Mouse (Mus musculus) thymus, adult 2 months (tissue): ENCODE results near the gene Slc5a9. TPM values are rescaled to one million over a fixed set of nuclear protein-coding genes. Genes with fewer than 3 reads are reported as not detected.

Source experiments
- DNase-seq: peaks from one replicate; pipeline ENCODE4 v3.0.0; 2021
- H3K27ac ChIP-seq: fragments of 200-500 bp; 2 replicates; pipeline ENCODE4 v1.5.1; 2012; ENCODE audit warnings: low read length, control low read depth; ENCODE audit not compliant: control insufficient read depth, insufficient read depth
- H3K27me3 ChIP-seq: fragments of 200-500 bp; 2 replicates; pipeline ENCODE4 v1.6.1; 2012; ENCODE audit warnings: mild to moderate bottlenecking, low read length, moderate library complexity, mixed read lengths; ENCODE audit not compliant: control insufficient read depth, insufficient read depth
- H3K36me3 ChIP-seq: fragments of 200-500 bp; 2 replicates; pipeline ENCODE4 v1.6.1; 2012; ENCODE audit warnings: mild to moderate bottlenecking, low read length, moderate library complexity; ENCODE audit not compliant: control insufficient read depth, insufficient read depth
- H3K4me1 ChIP-seq: fragments of 200-500 bp; replicated peaks from 2 replicates; pipeline ENCODE4 v1.6.1; 2012; ENCODE audit warnings: low read length; ENCODE audit not compliant: control insufficient read depth, insufficient read depth
- H3K4me3 ChIP-seq: fragments of 200-500 bp; 2 replicates; pipeline ENCODE4 v1.5.1; 2012; ENCODE audit warnings: mild to moderate bottlenecking, low read length, control low read depth, moderate library complexity; ENCODE audit not compliant: control insufficient read depth, insufficient read depth
- CTCF ChIP-seq: fragments of 200-500 bp; IDR thresholded peaks from 2 replicates; pipeline ENCODE4 v1.5.1; 2012; ENCODE audit warnings: mild to moderate bottlenecking, control low read depth, low read length, moderate library complexity, borderline replicate concordance; ENCODE audit not compliant: control insufficient read depth, poor library complexity, insufficient read depth; ENCODE audit errors: extremely low read depth
- POLR2A ChIP-seq: fragments of 200-500 bp; IDR thresholded peaks from 2 replicates; pipeline ENCODE4 v1.6.1; 2012; ENCODE audit warnings: mild to moderate bottlenecking, low read length, control low read depth, moderate library complexity; ENCODE audit not compliant: control insufficient read depth, poor library complexity, insufficient read depth; ENCODE audit errors: extremely low read depth
- WGBS: fragments of 180-500 bp; shearing (Covaris S2); methylation state at CpG from one replicate; pipeline ENCODE4 v1.1.7; 2018; 5-methylcytosine and 5-hydroxymethylcytosine counted together
- polyA plus RNA-seq: library from polyadenylated mRNA; depleted of rRNA; stranded (reverse); fragments of >200 nt; gene quantifications from 2 replicates; pipeline ENCODE4 v1.2.3, GENCODE M21; 2012

Slc5a9 gene
- polyA plus RNA-seq, 1 experiment, result 104 TPM

- H3K4me3 ChIP-seq, result no peak overlapping the region
- H3K27ac ChIP-seq, result no peak overlapping the region
Observed at GRCm38 (mm10) chr4:111892138-111892537, 10.6 kb downstream of the Slc5a9 start.

DNA sequence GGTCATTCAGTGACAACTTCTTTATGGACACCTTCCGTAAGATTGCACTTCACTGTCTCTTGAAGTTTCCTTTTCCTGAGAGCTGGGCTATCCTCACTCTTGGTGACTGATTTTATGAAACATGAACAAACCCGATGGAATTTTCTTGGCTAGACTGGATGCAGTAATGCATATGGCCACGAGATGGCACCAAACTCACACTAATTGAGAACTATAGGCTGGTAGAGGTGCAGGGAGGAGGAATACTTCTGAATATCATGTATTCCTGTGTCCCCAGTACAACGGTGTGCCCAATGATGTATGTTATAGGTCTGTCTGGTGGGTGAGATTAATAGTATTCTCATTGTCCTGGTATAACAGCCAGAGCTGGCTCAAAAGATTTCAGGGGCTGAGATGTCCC, 16.1 kb downstream of the Slc5a9 start:
- 12% methylated on average over 4 of the region's 4 CpGs for WGBS

More at GRCm38 (mm10) chr4:111892138-111892537, 10.6 kb downstream of the Slc5a9 start:
- DNase-seq, result no peak
- TF ChIP-seq POLR2A (no peak), CTCF (no peak)
- H3K4me1 ChIP-seq, result no peaks in the 10 kb centered on the region
- H3K27me3 ChIP-seq, result no peaks in the 10 kb centered on the region
- no peaks in the 10 kb centered on the region for H3K36me3 ChIP-seq

GRCm38 (mm10) chr4:111886018-111886417, 16.7 kb downstream of the Slc5a9 start:
- no peaks in the 10 kb centered on the region for H3K27me3 ChIP-seq
- TF ChIP-seq POLR2A, result no peak
- no peak for TF ChIP-seq CTCF
- H3K27ac ChIP-seq, result no peak overlapping the region
- 1% methylated on average over 7 of the region's 7 CpGs for WGBS
- H3K4me3 ChIP-seq, result no peak overlapping the region
- DNase-seq, result peak; percentile 69
- H3K4me1 ChIP-seq, result peaks cover 1% of the 10 kb centered on the region
- no peaks in the 10 kb centered on the region for H3K36me3 ChIP-seq

More for the DNA sequence above, 16.1 kb downstream of the Slc5a9 start:
- Histone ChIP-seq H3K27ac (no peak overlapping the region), H3K27me3 (no peaks in the 10 kb centered on the region), H3K4me3 (no peak overlapping the region), H3K36me3 (no peaks in the 10 kb centered on the region), H3K4me1 (no peaks in the 10 kb centered on the region)
- TF ChIP-seq POLR2A (no peak), CTCF (no peak)
- peak; percentile 73 for DNase-seq

DNA sequence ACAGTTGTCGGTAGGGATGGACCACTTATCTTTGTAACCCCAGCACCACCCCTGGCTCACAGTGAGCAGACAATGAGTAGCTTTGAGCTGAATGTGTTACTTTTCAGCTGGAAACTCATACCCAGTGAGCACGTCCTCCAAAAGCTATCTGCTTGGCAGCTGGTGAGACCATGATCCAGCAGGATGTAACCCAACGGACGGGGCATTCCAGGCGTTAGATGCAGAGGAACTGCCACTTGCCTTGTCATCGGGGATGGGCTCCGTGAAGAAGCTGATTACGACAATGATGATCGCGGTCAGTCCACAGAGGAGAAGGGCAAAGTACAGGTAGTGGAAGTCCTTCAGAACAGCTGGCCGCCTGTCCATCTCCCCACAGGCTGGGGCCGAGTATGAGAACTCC, 19.2 kb downstream of the Slc5a9 start:
- 93% methylated on average over 12 of the region's 12 CpGs for WGBS

DNA sequence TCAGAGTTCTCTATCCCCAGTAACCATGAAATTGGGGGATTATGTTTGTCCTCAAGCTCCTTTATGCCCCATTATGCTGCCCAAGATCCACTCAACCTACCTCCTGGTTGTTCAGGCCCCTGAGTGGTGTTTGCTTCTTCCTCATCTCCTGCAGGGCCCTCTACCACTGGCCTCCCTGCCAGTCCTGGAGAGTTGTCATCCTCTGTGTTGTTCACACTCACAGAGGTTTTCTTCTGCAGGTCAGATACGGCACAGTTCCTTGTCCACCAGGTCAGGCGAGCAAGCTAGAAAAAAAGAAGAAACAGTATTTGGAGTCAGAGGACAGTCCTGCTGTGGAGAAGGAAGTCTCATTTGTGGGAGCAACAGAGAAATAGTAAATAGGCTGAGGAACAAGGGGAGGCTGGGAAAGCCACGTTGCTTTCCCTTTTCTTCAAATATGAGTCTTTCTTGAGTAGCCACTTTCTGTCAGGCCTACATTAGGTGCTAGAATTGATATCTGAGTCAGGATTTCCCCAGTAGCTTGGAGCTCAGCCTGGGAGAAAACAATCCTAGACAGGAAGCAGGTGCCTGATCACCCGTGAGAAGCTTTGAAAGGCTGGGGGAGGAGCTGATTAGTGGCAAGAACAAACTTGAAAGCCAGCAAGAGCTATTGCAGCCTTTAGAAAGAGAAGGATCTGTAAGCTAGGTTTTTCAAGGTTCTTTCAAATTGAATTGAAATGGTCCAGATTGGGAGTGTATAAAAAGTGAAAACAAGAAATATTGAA, 22.4 kb downstream of the Slc5a9 start:
- 25% methylated on average over 4 of the region's 4 CpGs for WGBS
- no peak overlapping the region for H3K4me3 ChIP-seq
- H3K36me3 ChIP-seq, result no peaks in the 10 kb centered on the region
- H3K27ac ChIP-seq, result peak overlapping the region; percentile 49
- H3K27me3 ChIP-seq, result no peaks in the 10 kb centered on the region
- DNase-seq, result peak; percentile 25
- H3K4me1 ChIP-seq, result peaks cover 12% of the 10 kb centered on the region
- TF ChIP-seq POLR2A, result no peak
- TF ChIP-seq CTCF, result no peak

More for the DNA sequence above, 19.2 kb downstream of the Slc5a9 start:
- Histone ChIP-seq H3K36me3 (no peaks in the 10 kb centered on the region), H3K27ac (no peak overlapping the region), H3K4me1 (peaks cover 9% of the 10 kb centered on the region), H3K4me3 (no peak overlapping the region), H3K27me3 (no peaks in the 10 kb centered on the region)
- no peak for TF ChIP-seq POLR2A
- no peak for TF ChIP-seq CTCF
- DNase-seq, result no peak

- H3K36me3 ChIP-seq, result no peaks in the 10 kb centered on the region
- H3K27ac ChIP-seq, result no peak overlapping the region
- no peak for TF ChIP-seq CTCF
- TF ChIP-seq POLR2A, result no peak
- no peaks in the 10 kb centered on the region for H3K4me1 ChIP-seq
- no peak overlapping the region for H3K4me3 ChIP-seq
- DNase-seq, result no peak
- 91% methylated on average over 2 of the region's 2 CpGs for WGBS
- no peaks in the 10 kb centered on the region for H3K27me3 ChIP-seq
Observed at GRCm38 (mm10) chr4:111867743-111868401, 34.8 kb downstream of the Slc5a9 start.
